Mouse (Mus musculus): Measurements from ENCODE around the gene Sytl2.

- TF ChIP-seq GATA1 (IDR thresholded peaks at IDR 0.05; ENCODE audit: low read length): no peak
- TF ChIP-seq TAL1 (IDR thresholded peaks at IDR 0.05; ENCODE audit: low read length): no peak
These were observed 32.3 kb downstream of the Sytl2 start for GRCm38 (mm10) chr7:90334362-90334761.
